9 mouse cellular contexts compared by ENCODE assay signal in genomic region chr6:91488496-91489212, GRCm38 (mm10). TPM values are rescaled to one million over a fixed set of nuclear protein-coding genes. Genes with fewer than 3 reads are reported as not detected.
A peak's percentile ranks its signal among the peaks of the same experiment; 100 is the strongest.
DNase-seq lines count a peak whose midpoint lies in the region; ATAC-seq and TF ChIP-seq lines count a peak whose summit lies in the region.
"Had no signal": no experiment of that assay in that cellular context is flagged by ENCODE, and none has a peak within 500 bp of the region (broad histone marks: within the 10 kb centered on the region; RNA-seq: fewer than 3 reads in every experiment).

No protein-coding gene starts in this region.

- H3K4me3 ChIP-seq in kidney, embryonic 16.5 days (ENCODE audit: low read length) = no peak overlapping the region
- no peak overlapping the region for H3K4me3 ChIP-seq in MEL (ENCODE audit: control insufficient read depth in 1 of 2, insufficient read depth in 1 of 2, low read depth in 2 of 2, low read length in 2 of 2)
- H3K4me3 ChIP-seq in brown adipose tissue, adult 24 weeks (ENCODE audit: insufficient read depth, low read depth, low read length) = no peak overlapping the region
- H3K4me3 ChIP-seq in stomach, embryonic 16.5 days (replicated peaks; ENCODE audit: low read length) = no peak overlapping the region
- H3K4me3 ChIP-seq: embryonic facial prominence, embryonic 13.5 days had no signal

- no peak for TF ChIP-seq EP300 in MEL (IDR thresholded peaks at IDR 0.05; ENCODE audit: low read depth in 1 of 2, low read length in 2 of 2)

- 76% methylated on average over 9 of the region's 9 CpGs for WGBS in kidney, embryonic 16.5 days
- WGBS in stomach, embryonic 16.5 days = 69% methylated on average over 9 of the region's 9 CpGs

- no peaks in the 10 kb centered on the region for H3K27me3 ChIP-seq in kidney, embryonic 16.5 days (ENCODE audit: insufficient read depth, low read length)
- H3K27me3 ChIP-seq in MEL (ENCODE audit: control insufficient read depth in 1 of 2, insufficient read depth in 2 of 2, low read length in 2 of 2) = no peaks in the 10 kb centered on the region
- no peaks in the 10 kb centered on the region for H3K27me3 ChIP-seq in stomach, embryonic 16.5 days (ENCODE audit: control insufficient read depth, insufficient read depth, low read length)
- H3K27me3 ChIP-seq: embryonic facial prominence, embryonic 13.5 days had no signal

- no peaks in the 10 kb centered on the region for H3K9me3 ChIP-seq in kidney, embryonic 16.5 days (ENCODE audit: low read length)
- H3K9me3 ChIP-seq in MEL (replicated peaks; ENCODE audit: insufficient read depth, low read length) = no peaks in the 10 kb centered on the region
- no peaks in the 10 kb centered on the region for H3K9me3 ChIP-seq in stomach, embryonic 16.5 days (replicated peaks; ENCODE audit: control insufficient read depth, low read length)
- H3K9me3 ChIP-seq: embryonic facial prominence, embryonic 13.5 days had no signal

- no peak overlapping the region for H3K9ac ChIP-seq in kidney, embryonic 16.5 days (replicated peaks; ENCODE audit: low read length)
- H3K9ac ChIP-seq in MEL (ENCODE audit: control insufficient read depth, low read depth, low read length, poor library complexity, severe bottlenecking) = no peak overlapping the region
- H3K9ac ChIP-seq in stomach, embryonic 16.5 days (ENCODE audit: low read length) = no peak overlapping the region
- H3K9ac ChIP-seq: embryonic facial prominence, embryonic 13.5 days had no signal

- H3K27ac ChIP-seq in kidney, embryonic 16.5 days (ENCODE audit: low read length) = no peak overlapping the region
- H3K27ac ChIP-seq in MEL (ENCODE audit: control insufficient read depth, low read depth, low read length) = no peak overlapping the region
- H3K27ac ChIP-seq in brown adipose tissue, adult 24 weeks (replicated peaks; ENCODE audit: low read depth, low read length) = peak overlapping the region; percentile 75
- peak overlapping the region; percentile 17; the same call in 1 of the 2 replicates for H3K27ac ChIP-seq in stomach, embryonic 16.5 days (ENCODE audit: low read length)
- H3K27ac ChIP-seq: embryonic facial prominence, embryonic 13.5 days had no signal

- no peaks in the 10 kb centered on the region for H3K79me2 ChIP-seq in MEL (ENCODE audit: control insufficient read depth, insufficient read depth, low read length, poor library complexity)

- peaks cover 70% of the 10 kb centered on the region for H3K36me3 ChIP-seq in kidney, embryonic 16.5 days (ENCODE audit: insufficient read depth, low read length)
- no peaks in the 10 kb centered on the region; a peak in 1 of 4 replicates for H3K36me3 ChIP-seq in MEL (ENCODE audit: control insufficient read depth in 1 of 2, insufficient read depth in 2 of 2, low read length in 2 of 2)
- peaks cover 5% of the 10 kb centered on the region for H3K36me3 ChIP-seq in stomach, embryonic 16.5 days (ENCODE audit: control insufficient read depth, insufficient read depth, low read length)

- TF ChIP-seq CTCF in MEL (IDR thresholded peaks at IDR 0.05 in 2 of 3, conservative IDR thresholded peaks at IDR 0.05 in 1 of 3; ENCODE audit: control insufficient read depth in 1 of 3, insufficient read depth in 1 of 3, low read depth in 2 of 3, low read length in 3 of 3, poor library complexity in 1 of 3, severe bottlenecking in 1 of 3) = no peak

- ATAC-seq in kidney, embryonic 16.5 days (ENCODE audit: low FRiP score, low TSS enrichment) = no peak
- peak; percentile 65 for ATAC-seq in stomach, embryonic 16.5 days (ENCODE audit: insufficient read depth, low FRiP score)
- no peak for ATAC-seq in cerebellum, adult (ENCODE audit: insufficient number of reproducible peaks, low FRiP score, low TSS enrichment)

- TF ChIP-seq POLR2A in MEL (IDR thresholded peaks at IDR 0.05; ENCODE audit: control insufficient read depth in 1 of 2, insufficient read depth in 1 of 2, low read depth in 1 of 2, low read length in 2 of 2, poor library complexity in 1 of 2) = no peak

- no peak overlapping the region for H3K4me2 ChIP-seq in kidney, embryonic 16.5 days (replicated peaks; ENCODE audit: low read depth, low read length)
- no peak overlapping the region for H3K4me2 ChIP-seq in stomach, embryonic 16.5 days (ENCODE audit: low read depth, low read length)
- H3K4me2 ChIP-seq: embryonic facial prominence, embryonic 13.5 days had no signal

- no peak for TF ChIP-seq RAD21 in MEL (IDR thresholded peaks at IDR 0.05; ENCODE audit: low read depth, low read length)

- DNase-seq in kidney, postnatal 36 days = peak; percentile 18 to 75
- DNase-seq in MEL (ENCODE audit: low read depth, low spot score) = peak; percentile 54
- peak; percentile 36 to 62 for DNase-seq in left cerebral cortex, adult 8-10 months (ENCODE audit: low spot score in 2 of 2)
- no peak for DNase-seq in gastrocnemius, postnatal 10 days

- no peaks in the 10 kb centered on the region for H3K4me1 ChIP-seq in kidney, embryonic 16.5 days (ENCODE audit: insufficient read depth, low read length)
- no peaks in the 10 kb centered on the region for H3K4me1 ChIP-seq in MEL (ENCODE audit: control insufficient read depth in 1 of 2, insufficient read depth in 2 of 2, low read length in 2 of 2)
- 0 out of 2 replicates have a peak, but pooled peaks cover 2% of the 10 kb centered on the region for H3K4me1 ChIP-seq in brown adipose tissue, adult 24 weeks (ENCODE audit: control insufficient read depth, insufficient read depth, insufficient read length, low read length)
- H3K4me1 ChIP-seq in stomach, embryonic 16.5 days (ENCODE audit: control insufficient read depth, insufficient read depth, low read length) = no peaks in the 10 kb centered on the region
- H3K4me1 ChIP-seq: embryonic facial prominence, embryonic 13.5 days had no signal

TF ChIP-seq in MEL, 35 proteins besides CTCF, POLR2A, EP300 and RAD21:
- no peak for TF ChIP-seq NELFE (IDR thresholded peaks at IDR 0.05; ENCODE audit: low read depth, low read length)
- 0 out of 2 replicates have a peak, but pooled peaks have one; percentile 15 for TF ChIP-seq ETS1 (IDR thresholded peaks at IDR 0.05; ENCODE audit: low read depth, low read length)
- no peak for TF ChIP-seq TAL1 (IDR thresholded peaks at IDR 0.05; ENCODE audit: low read length)
- TF ChIP-seq JUND (IDR thresholded peaks at IDR 0.05; ENCODE audit: low read depth, low read length) = 0 out of 2 replicates have a peak, but pooled peaks have one; percentile 17

RNA-seq across cellular contexts. Expression of gene Tmem43, which starts 15.2 kb away (rescaled TPM):
- 52.3 and 54.3 TPM in 2 replicates for polyA plus RNA-seq in kidney, embryonic 16.5 days (2015; fragmentation: Nextera tagmentation; extraction: Ambion mirVana)
- total RNA-seq in MEL (2012; rRNA removed) = 17.0 and 22.3 TPM in 2 replicates
- polyA plus RNA-seq in MEL (2012; ENCODE audit: insufficient read depth in 1 of 2, insufficient read length in 2 of 2, low read depth in 1 of 2, low replicate concordance in 2 of 2, missing spikeins in 1 of 2) = 10 to 100 TPM in 1 of 2 experiments, not detected in 1; 23.7 TPM
- polyA plus RNA-seq in brown adipose tissue, adult 24 weeks (2012; ENCODE audit: insufficient read depth, insufficient read length, missing spikeins) = 33.9 and 34.2 TPM in 2 replicates
- 10 to 100 TPM; 27.9 to 34.0 (median 29.9) TPM for total RNA-seq in left cerebral cortex, adult 8-10 months (2022)
- 56.8 and 64.3 TPM in 2 replicates for polyA plus RNA-seq in stomach, embryonic 16.5 days (2015; fragmentation: Nextera tagmentation; extraction: Ambion mirVana)
- total RNA-seq in gastrocnemius, postnatal 10 days (2021) = 10 to 100 TPM; 32.5 to 41.5 TPM

RNA-seq across cellular contexts. Expression of gene Chchd4, which starts 15.3 kb away (rescaled TPM):
- 32.8 and 34.2 TPM in 2 replicates for polyA plus RNA-seq in kidney, embryonic 16.5 days (2015; fragmentation: Nextera tagmentation; extraction: Ambion mirVana)
- 43.5 and 54.8 TPM in 2 replicates for total RNA-seq in MEL (2012; rRNA removed)
- 10 to 100 TPM in 1 of 2 experiments, not detected in 1; 38.5 TPM for polyA plus RNA-seq in MEL (2012; ENCODE audit: insufficient read depth in 1 of 2, insufficient read length in 2 of 2, low read depth in 1 of 2, low replicate concordance in 2 of 2, missing spikeins in 1 of 2)
- 15.7 and 19.6 TPM in 2 replicates for polyA plus RNA-seq in brown adipose tissue, adult 24 weeks (2012; ENCODE audit: insufficient read depth, insufficient read length, missing spikeins)
- total RNA-seq in left cerebral cortex, adult 8-10 months (2022) = 10 to 100 TPM; 20.6 to 22.3 (median 21.4) TPM
- polyA plus RNA-seq in stomach, embryonic 16.5 days (2015; fragmentation: Nextera tagmentation; extraction: Ambion mirVana) = 23.3 and 25.3 TPM in 2 replicates
- 10 to 100 TPM in 1 of 2 experiments, 1 to 10 TPM in 1; 9.9 to 10.0 TPM for total RNA-seq in gastrocnemius, postnatal 10 days (2021)

RNA-seq across cellular contexts. Expression of gene Xpc, which starts 27.0 kb away (rescaled TPM):
- polyA plus RNA-seq in kidney, embryonic 16.5 days (2015; fragmentation: Nextera tagmentation; extraction: Ambion mirVana) = 28.9 and 30.3 TPM in 2 replicates
- 12.6 and 15.3 TPM in 2 replicates for total RNA-seq in MEL (2012; rRNA removed)
- polyA plus RNA-seq in MEL (2012; ENCODE audit: insufficient read depth in 1 of 2, insufficient read length in 2 of 2, low read depth in 1 of 2, low replicate concordance in 2 of 2, missing spikeins in 1 of 2) = 10 to 100 TPM in 1 of 2 experiments, not detected in 1; 15.5 TPM
- polyA plus RNA-seq in brown adipose tissue, adult 24 weeks (2012; ENCODE audit: insufficient read depth, insufficient read length, missing spikeins) = 8.6 and 15.5 TPM in 2 replicates
- total RNA-seq in left cerebral cortex, adult 8-10 months (2022) = 10 to 100 TPM; 14.1 to 18.5 (median 17.1) TPM
- 12.7 and 14.9 TPM in 2 replicates for polyA plus RNA-seq in stomach, embryonic 16.5 days (2015; fragmentation: Nextera tagmentation; extraction: Ambion mirVana)
- 1 to 10 TPM; 5.9 to 8.4 TPM for total RNA-seq in gastrocnemius, postnatal 10 days (2021)

RNA-seq across cellular contexts. Expression of gene Lsm3, which starts 27.1 kb away (rescaled TPM):
- polyA plus RNA-seq in kidney, embryonic 16.5 days (2015; fragmentation: Nextera tagmentation; extraction: Ambion mirVana) = 251 and 258 TPM in 2 replicates
- 235 and 259 TPM in 2 replicates for total RNA-seq in MEL (2012; rRNA removed)
- polyA plus RNA-seq in MEL (2012; ENCODE audit: insufficient read depth in 1 of 2, insufficient read length in 2 of 2, low read depth in 1 of 2, low replicate concordance in 2 of 2, missing spikeins in 1 of 2) = 100 to 1,000 TPM in 1 of 2 experiments, not detected in 1; 238 TPM
- 50.9 and 64.4 TPM in 2 replicates for polyA plus RNA-seq in brown adipose tissue, adult 24 weeks (2012; ENCODE audit: insufficient read depth, insufficient read length, missing spikeins)
- total RNA-seq in left cerebral cortex, adult 8-10 months (2022) = 10 to 100 TPM; 35.0 to 42.5 (median 36.8) TPM
- polyA plus RNA-seq in stomach, embryonic 16.5 days (2015; fragmentation: Nextera tagmentation; extraction: Ambion mirVana) = 175 and 191 TPM in 2 replicates
- total RNA-seq in gastrocnemius, postnatal 10 days (2021) = 10 to 100 TPM; 55.2 to 57.3 TPM

Comparison
In these comparisons a context has a peak if more than half of its experiments do, and no peak if none do; other contexts are left out.
1. H3K27ac ChIP-seq: peak in brown adipose tissue, adult 24 weeks (single experiment) and stomach, embryonic 16.5 days (single experiment); none in kidney, embryonic 16.5 days (single experiment) and MEL (single experiment).